Mouse (Mus musculus) spleen, postnatal 14 days (tissue): ENCODE measurements around the gene Nat8f5.
"Not testable (repeated sequence)": the region's sequence is repeated elsewhere in the genome, so short reads cannot be mapped to it uniquely, and the experiment has no call there.

Experiments used
- DNase-seq, 2 experiments: peaks; one replicate each; pipeline ENCODE4 v3.0.0; 2021 to 2022; ENCODE audit warnings: low spot score in 2 of 2

Gene Nat8f5

DNA sequence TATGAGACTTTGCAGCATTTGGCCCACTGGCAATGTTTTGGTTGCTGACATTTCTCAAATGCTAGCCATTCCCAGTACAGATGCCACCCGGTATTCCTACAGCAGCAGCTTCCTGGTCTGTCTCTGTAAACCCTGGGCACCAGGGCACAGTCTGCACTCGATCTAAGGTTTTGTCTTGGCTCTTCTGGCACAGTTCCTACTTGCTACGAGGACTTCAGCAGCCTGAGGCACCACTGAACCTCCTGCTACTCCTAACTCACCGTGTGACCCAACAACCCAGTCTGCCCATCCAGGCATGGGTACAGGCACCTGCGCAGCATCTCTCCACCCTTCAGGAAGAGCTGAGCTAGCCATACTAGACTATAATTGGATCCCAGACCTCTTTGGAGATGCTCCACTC is 15.3 kb upstream of the Nat8f5 start:
- DNase-seq = not testable (repeated sequence)

DNA sequence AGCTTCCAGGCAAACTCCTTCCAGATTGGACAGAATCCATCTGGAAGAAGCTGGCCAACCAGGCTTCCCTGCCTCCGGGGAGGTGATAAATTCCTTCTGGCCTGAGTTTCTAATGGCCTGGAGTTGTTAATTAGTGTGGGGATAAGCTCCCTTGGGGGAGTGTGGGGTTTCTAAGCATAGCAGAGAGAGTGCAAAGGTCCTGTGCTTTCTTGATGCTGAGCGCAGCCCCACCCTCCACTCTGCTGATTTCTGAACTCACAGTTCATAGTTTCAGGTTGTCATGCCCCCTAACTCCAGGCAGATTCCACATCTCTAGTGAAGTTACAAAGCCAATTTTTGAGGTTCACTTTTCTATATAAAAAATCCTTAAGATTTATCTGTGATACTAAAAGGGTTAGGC is 14.3 kb upstream of the Nat8f5 start:
- DNase-seq = not testable (repeated sequence)

DNA sequence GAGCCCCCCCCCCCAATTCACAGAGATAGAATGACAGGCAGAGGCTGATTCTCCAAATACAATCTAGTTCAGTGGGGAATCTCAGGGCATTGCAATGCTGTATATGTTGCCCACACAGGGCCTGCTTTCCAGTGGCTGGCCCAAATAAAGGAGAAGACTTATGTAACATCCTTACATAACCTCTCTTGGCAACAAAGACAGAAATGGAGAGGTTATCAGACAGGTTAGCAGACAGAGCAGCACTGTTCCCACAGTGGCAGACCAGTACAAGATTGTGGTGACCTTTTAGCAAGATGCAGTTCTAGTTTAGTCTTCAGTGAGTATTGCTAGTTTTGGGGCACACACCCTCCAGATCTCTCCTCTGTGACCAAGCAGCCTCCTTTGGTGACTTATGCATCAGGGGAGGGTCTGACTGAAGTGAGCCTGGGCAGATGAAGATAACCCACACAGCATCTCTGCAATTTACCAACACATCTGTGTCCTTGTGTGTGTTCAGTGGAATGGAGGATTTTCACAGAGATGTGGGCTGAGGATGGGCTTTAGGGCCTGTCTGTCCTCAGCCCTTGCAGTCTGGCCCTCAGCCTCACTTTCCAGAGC is 13.8 kb upstream of the Nat8f5 start:
- DNase-seq = not testable (repeated sequence)

DNA sequence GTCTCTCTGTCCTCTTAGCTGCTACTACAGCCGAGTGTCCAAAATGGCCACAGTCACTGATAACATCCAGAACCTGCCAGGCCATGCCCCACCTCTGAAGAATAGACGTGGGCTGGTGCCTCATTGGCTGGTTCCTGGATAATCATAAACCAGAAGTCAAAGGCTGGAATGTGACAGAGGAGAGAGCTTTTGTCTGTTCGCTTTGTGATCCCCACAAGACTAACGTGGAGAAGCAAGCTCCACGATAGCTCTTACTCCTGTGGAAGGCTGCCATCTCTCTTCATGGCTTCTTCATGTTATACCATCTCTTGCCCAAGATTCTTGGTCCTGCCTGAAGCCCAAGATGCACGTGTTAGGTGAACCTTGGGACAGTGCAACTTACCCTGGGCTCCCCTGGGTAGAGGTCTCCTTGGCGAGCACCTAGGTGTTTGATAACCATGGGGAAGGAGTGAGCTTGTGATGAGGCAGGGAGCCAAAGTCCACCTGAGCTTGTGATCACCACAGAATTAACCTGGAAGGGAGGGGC is 11.1 kb upstream of the Nat8f5 start, which contains the start of gene Nat8:
Gene Nat8, minus strand, starts transcription at position 287 of the 526 bp plus-strand sequence.
- DNase-seq = no peak

DNA sequence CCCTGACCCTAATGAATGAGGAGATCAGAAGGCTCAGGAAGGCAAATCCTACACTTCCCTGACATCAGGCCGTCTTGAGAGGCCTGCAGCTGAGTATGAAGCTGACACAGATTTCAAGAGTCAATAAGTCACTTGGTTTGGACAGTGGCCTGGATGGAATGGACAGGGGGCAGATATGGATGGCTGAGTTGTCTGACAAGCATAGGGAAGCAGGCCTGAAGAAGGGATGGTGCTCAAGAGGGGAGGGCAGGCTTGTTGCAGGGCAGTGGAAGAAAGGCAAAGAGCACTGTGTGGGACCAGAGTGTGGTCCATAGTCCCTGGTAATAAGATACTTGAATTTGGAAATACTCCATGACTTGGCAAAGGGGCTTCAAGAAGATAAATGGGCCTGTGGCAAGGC is 8.7 kb upstream of the Nat8f5 start:
- DNase-seq = no peak

DNA sequence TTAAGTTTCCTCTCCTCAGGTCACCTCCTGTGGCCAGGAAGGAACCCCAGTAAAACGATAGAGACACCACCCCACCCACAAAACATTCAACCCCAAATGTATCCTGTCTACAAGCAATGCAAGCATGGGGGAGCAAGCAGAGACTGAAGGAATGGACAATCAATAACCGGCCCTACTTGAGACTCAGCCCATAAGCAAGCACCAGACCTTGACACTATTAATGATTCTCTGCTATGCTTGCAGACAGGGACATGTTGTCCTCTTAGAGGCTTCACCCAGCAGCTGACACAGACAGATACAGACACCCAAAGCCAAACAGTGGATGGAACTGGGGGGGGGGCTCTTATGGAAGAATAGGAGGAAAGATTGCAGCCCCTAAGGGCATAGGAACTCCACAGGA is 5.1 kb upstream of the Nat8f5 start:
- no peak for DNase-seq

DNA sequence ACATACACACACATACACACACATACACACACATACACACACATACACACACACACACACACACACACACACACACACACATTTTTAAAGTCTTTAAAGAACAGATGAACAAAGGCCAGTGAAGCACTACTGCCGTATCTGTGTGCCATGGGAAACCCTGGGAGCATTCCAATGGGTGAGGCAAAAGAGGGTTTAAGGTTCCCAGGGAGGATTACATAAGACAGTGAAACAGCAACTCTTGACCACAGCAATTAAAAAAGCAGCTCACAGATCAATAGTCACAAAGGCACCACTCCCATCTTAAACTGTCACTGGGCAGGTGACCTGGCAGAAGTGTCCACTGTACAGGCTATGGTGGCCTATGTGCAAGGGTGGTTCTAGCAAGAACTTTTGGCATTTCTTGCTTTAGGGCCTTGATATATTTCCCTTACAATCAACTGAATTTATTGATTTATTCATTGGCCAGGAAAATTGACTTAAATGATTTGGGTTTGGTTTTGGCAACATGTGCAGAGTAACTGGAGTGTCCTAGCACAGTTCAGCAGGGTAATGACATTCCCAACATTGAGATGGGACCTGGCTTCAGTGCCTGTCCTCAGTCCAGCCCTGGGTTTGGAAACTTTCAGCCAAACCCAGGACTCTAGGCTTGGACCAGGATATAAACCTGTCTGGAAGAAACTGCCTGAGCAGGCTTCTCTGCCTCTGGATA is 2.8 kb upstream of the Nat8f5 start:
- DNase-seq = no peak

DNA sequence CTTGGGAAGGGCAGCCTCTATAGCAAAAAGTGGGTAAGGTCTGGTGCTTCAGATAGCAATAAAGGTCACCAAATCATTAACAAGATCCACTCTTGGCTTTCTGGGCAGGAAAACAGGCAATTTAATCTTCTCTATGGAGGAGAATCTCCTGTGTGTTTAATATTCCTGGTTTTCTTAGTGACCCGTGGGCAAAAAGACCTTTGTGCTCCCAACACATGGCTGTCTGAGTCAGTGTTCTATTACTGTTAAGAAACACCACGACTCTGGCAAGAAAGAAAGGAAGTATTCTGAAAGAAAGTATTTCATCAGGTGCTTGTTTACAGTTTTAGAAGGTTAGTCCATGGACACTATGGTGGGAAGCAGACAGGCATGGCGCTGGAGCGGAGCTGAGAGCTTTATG is 1.5 kb upstream of the Nat8f5 start:
- DNase-seq = no peak

DNA sequence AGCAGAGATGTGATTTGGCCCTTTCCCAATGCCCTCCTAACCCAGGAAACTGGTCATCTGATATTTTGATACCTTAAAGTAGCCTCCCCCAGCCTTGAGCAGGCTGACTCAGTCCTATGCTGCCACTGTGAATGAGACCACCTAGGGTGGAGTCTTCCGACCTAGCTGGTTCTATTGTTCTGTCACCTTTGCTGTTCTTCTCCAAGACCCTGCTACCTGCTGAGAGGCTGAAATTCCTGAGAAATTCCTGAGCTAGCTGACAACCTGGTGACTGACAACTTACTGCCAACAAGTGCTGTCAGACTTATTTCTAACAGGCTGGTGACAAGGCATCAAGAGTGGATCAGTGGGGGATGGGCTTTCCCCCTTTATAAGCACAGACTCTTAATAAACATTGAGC is 2.4 kb downstream of the Nat8f5 start:
- DNase-seq = no peak

DNA sequence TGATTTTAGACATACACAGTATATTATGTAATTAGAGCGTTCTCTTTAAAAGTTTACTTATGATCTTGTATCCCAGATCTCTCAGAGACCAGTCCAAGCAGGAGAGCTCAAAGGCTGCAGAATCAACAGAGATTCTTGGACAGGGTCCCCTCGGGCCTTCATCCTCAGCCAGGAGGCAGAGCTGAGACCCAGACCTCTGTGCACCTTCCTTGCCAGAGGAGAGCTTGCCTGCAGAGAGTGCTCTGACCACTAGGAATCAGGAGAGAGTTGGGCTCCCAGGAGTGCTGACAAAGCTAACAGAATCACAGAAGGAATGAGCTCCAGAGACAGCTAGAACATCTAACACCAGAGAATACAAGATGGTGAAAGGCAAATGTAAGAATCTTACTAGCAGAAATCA is 7.4 kb downstream of the Nat8f5 start:
- no peak for DNase-seq

DNA sequence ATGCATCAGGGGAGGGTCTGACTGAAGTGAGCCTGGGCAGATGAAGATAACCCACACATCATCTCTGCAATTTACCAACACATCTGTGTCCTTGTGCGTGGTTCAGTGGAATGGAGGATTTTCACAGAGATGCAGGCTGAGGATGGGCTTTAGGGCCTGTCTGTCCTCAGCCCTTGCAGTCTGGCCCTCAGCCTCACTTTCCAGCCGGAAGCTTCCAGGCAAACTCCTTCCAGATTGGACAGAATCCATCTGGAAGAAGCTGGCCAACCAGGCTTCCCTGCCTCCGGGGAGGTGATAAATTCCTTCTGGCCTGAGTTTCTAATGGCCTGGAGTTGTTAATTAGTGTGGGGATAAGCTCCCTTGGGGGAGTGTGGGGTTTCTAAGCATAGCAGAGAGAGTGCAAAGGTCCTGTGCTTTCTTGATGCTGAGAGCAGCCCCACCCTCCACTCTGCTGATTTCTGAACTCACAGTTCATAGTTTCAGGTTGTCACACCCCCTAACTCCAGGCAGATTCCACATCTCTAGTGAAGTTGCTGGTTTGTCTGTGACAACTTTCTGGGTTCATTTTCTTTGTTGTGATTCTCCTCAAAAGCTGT is 9.7 kb downstream of the Nat8f5 start:
- DNase-seq = not testable (repeated sequence)

DNA sequence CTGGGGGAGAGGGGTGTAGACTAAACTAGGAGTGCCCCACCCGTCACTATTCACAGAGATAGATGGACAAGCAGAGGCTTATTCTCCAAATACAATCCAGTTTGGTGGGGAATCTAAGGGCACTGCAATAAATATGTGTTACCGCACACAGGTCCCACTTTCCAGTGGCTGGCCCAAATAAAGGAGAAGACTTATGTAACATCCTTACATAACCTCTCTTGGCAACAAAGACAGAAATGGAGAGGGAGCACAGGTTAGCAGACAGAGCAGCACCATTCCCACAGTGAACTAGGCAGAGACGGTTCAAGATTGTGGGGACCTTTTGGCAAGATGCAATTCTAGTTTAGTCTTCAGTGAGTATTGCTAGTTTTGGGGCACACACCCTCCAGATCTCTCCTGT is 10.3 kb downstream of the Nat8f5 start:
- DNase-seq = not testable (repeated sequence)

DNA sequence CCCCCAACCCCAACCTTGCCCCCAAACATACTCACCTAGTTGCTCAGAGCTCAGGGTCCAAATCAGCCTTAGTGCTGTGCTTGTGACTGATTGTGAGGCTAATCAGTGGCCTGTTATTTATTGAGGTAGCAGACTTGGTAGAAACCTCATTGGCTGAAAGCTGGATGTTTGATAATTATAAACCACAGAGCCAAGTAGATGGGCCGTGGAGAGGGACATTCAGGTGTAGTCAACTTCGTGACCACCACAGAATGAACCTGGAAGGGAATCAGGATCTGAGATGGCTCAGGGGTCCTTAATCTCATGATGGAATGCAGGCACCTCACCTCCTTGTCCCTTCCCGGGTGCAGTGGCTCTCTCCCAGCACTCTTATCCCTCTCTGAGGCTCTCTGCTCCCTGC is 11.0 kb downstream of the Nat8f5 start:
- DNase-seq = not testable (repeated sequence)

DNA sequence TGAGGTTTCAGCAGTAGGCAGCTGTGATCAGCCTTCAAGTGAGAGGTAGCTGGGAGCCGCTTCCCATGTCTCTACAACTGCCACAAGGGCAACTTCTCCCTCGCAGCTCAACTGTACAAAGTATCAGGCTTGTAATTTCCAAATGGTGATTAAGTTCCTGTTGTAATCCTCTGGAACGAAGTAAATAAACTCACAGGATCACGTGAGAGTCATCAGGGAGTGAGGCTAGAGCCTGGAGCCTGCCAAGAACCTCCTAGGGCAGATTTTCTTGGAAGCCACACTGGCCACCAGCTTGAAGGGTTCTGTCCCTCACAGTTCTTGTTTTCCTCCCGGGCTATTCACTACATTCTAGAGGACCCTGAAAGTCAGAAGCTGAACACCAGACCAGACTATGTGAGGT is 17.6 kb downstream of the Nat8f5 start:
- DNase-seq = not testable (repeated sequence)
